Mouse (Mus musculus): ENCODE data around the gene Abhd8.
A peak's percentile ranks its signal among the peaks of the same experiment; 100 is the strongest.

The Abhd8 gene

DNA sequence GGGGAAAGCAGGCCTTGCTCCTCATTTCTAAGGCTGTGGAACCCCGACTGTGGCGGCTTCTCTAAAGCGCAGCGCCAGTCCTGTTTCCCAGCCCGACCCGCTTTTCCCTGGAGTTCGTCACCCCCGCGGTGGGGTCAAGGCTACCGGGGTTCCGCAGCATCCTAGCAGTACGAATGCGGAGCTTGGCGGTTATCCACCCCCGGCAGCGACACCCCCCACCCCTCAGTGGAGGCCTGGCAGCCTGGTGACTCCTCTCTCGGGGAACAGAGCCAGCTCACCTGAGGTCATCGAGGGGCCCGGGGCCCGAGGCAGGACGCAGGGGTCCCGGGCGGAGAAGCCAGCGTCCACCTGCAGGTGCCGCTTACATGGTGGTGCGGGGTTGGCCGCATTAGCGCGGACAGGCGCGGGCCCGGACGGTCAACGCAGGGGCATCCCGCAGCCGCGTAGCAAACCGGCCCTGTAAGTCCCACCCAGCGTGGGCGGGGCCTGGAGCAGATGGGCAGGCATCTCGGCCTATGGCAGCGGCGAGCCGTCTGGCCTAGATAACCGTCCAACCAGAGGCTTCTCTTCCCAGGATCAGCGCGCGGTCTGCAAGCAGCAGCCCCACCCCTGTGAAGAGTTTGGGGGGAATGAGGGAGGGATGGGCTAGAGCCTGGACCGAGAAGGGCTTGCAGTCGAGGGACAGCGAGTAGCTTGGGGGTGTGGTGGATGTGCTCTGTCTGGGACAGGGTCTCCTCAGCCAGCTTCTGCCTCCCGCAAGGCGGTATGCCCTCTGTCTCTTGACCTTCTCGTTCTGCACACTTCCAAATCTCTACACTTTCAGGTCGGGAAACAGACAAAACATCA lies at the start of gene Abhd8:
Abhd8 (minus strand) TSS at position 468 of the 846 bp plus-strand sequence.
- DNase-seq (ENCODE audit: low read depth) = peak; percentile 92

DNA sequence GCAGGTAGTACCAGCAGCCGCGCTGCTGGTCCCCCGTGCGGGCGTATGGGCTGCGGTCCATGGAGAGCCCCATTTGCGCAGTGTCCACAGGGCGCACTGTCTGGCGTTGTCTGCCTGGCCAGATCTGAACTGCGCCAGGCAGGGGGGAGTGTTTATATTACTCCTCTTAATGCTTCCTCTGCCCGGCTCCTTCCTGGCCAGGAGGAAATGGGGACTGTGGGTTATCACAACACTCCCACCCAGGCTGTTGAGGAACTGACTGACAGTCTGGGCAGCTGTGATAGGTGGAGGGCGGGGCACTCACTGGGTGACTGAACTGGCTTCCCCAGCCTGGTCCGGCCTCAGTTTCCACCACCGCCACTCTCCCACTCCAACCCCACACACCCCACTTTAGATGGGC lies 48.2 kb upstream of the Abhd8 start, which contains the start of gene Plvap:
Plvap (minus strand) TSS at position 109 of the 400 bp plus-strand sequence.
- peak; percentile 64 for DNase-seq (ENCODE audit: low read depth)

DNA sequence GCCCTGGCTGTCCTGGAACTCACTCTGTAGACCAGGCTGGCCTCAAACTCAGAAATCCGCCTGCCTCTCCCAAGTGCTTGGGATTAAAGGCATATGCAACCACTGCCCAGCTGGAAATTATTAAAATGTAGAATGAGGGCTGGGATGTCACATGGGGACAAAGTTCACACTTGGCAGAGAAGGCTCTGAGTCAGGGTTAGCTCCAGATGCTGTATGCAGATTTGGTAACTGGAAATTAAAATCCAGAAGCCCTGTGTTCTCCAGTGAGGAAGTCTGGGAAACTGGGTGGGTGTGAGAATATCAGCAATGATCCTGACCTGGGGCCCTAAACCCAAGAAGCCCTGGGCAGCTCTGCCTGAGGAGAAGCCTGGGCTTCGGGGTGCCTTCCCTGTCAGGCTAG lies 45.9 kb upstream of the Abhd8 start:
- DNase-seq (ENCODE audit: low read depth) = no peak

DNA sequence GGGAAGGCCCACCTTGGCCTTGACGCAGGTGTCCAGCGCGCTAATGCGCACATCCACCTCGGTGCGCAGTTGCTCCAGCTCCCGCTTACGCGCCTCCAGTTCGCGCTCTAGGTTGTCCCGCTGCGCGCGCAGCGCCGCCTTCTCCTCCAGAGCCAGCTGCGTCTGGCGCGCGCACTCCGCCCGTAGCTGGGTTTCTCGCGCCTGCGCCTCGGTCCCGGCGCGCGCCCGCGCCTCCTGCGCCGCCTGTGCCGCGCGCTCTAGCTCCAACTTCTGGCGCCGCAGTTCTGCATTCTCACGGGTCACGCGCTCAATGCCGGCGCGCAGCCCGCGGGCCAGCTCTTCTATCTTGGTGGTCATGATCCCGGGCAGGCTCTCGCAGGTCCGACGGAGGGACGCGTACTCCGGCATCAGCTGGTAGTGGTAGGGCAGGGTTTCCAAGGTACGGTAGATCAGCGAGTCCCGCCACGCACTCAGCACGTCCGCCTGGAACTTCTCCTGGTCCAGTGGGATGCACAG lies 44.2 kb upstream of the Abhd8 start:
- peak; percentile 63 for DNase-seq (ENCODE audit: low read depth)

DNA sequence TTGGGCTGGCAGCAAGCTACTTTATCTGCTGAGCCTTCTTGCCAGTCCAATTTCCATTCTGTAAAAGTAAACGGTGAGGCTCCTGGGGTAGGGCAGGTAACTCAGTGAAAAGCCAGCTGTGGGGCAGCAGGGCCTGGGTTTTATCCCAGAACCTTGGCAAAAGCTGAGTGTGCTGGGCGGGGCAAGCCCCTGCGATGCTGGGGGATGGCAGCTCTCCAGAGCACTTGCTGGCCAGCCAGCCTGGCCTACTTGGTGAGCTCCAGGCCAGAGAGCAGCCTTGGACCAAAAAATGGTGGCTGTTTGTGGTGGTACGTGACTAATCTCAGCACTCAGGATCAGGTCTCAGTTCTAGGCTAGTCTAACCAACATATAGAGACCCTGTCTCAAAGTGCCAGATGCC lies 42.5 kb upstream of the Abhd8 start:
- no peak for DNase-seq (ENCODE audit: low read depth)

DNA sequence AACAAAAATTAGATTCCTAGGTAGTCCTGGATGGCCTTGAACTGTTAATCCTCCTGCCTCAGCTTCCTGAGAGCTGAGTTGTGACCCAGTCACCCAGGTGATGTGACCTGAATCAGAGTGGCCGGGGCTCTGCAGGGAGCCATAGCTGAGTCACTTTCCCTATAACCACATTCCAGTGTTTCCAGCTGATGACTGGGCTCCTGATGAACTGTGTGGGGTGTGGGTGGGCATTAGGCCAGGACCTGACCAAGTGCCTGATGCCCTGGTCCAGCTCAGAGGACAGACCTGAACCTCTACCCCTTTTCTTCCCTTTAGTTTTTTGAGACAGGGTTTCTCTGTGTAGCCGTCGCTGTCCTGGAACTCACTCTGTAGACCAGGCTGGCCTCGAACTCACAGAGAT lies 41.9 kb upstream of the Abhd8 start:
- no peak for DNase-seq (ENCODE audit: low read depth)

DNA sequence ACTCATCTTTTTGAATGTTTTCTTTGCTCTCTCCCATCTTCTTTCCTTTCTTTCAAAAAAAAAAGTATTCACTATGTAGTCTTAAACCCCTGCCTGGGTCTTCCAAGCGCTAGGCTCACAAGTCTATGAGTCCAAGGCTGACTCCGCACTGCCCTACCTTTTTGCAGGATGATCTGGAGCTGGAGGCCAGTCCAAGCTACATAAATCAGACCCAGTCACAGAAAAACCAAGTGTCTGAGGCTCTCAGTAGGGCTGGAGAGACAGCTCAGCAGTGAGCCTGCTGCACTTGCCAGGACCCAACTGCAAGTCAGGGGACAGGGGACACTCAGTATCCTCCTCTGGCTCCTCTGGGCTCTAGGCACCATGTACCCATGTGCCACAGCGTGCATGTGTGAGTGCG lies 40.9 kb upstream of the Abhd8 start:
- no peak for DNase-seq (ENCODE audit: low read depth)

DNA sequence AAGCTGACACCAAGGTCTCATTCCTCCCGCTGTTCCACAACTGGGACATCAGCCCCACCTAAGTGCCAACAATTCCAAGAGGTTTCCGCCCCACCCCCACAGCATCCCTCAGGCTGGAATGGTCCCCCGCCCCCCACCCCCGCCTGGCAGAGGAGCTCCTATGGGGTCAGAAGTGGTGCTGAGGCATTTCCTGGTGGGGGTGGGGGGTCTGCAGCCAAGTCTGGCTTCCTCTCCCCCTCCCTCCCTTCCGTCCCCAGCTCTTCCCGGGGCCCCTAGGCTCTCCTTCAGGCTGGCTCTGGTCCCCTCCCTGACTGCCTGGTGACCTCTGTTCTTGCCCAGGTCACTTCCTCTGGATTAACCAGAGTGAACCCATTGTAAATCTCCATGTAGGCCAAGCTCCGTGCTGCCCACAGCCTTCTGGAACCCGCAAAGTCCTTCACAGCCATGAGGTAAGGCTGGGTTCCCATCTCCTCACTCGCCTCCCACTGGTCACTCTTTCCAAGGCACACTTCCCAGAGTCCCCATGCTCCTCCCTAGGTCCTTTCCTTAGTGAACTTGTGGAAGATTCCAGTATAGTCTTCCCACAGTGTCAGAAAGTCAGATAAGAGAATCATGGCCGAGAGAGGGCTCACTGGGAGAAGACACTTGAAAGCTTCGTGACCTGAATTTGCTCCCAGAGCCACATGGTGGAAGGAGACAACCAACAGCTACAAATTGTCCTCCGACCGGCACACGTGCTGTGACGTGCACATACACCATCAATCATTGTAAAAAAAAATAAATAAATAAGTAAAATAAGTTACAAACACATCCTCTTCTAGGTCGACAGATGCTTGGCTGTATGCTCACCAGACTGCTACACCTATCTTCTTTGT lies 35.6 kb upstream of the Abhd8 start:
- DNase-seq (ENCODE audit: low read depth) = no peak

DNA sequence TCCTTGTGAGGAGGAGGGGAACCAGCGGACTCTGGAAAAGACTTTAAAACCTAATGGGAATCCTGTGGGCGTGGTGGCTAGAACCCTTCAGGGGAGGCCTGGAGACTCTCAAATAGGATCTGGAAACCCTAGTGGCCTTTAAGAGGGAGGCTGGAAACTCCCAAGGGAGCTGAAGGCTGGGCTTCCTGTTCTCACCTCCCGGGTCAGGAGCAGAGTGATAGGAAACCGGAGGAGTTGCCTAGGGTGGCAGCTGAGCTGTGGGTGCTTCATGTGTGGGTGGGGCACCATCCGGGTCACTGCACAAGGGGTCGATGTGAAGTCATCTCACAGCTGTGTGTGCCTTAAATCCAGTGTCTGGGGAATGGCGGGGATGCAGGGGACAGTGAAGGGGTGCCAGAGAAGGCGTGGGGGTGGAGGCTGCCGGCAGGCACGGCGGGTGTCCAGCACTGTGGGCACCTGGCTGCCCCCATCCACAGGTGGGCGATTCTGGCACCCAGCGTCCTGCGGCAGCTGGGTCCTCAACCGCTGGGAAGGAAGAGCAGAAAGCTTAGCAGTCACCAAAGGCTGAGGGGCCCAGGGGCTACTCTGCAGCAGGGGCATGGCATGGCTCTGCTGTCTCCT lies 34.5 kb upstream of the Abhd8 start:
- no peak for DNase-seq (ENCODE audit: low read depth)

DNA sequence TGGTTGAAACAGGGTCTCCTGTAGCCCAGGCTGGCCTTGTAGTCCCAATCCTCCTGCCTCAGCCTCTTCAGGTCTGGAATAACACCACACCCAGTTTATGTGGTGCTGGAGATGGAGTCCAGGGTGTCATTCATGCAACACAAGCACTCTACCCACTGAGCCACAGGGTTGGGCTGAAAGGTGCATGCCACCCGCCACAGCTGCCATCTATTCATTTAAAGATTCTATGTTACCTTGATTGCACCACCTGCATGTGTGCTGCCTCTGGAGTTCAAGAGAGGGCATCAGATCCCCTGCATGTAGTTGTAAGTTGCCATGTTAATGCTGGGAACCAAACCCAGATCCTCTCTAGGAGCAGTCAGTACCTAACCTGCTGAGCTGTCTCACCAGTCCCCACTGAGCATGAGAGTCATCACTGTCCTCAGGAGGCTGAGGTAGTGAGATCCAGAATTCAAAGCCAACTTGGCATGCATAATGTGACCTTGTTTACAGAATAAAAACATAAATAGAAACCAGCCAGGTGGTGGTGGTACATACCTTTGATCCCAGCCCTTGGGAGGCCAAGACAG lies 33.7 kb upstream of the Abhd8 start:
- DNase-seq (ENCODE audit: low read depth) = no peak

DNA sequence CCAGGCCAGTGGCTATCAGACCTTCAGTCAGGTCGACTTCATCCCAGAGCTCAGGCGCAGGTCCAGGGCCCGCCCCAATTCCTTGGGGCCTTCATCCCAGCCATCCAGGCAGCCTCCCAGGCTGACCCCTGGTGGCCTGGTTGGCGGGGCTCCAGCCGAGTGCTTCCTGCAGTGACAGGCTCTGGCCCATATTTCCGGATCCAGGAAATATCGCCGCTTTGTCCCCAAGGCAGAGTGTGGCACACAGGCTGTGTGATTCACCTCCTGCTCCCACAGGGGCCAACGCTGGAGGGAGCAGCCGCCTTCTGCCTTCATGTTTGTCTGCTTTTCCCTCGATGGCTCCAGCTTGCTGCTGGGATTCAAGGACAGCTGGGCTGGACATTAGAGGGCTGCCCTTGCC lies 33.0 kb upstream of the Abhd8 start:
- DNase-seq (ENCODE audit: low read depth) = no peak

DNA sequence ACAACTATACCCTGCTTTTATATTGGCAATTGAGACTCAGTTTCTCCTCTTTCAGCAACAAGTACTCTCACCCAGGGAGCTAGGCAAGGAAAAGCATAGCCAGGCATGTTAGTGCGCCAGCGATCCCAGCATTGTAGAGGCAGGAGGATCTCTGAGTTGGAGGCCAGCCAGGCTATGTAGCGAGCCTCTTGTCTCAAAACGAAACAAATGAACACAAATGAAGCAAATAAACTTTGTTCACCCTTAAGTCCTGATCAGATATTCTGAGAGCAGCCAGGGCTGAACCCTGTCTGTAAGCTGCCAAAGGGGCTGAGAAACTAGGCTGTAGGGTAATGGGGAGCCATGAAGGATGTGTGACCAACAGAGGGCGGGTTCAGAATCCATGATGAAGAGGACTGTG lies 32.4 kb upstream of the Abhd8 start:
- DNase-seq (ENCODE audit: low read depth) = no peak

DNA sequence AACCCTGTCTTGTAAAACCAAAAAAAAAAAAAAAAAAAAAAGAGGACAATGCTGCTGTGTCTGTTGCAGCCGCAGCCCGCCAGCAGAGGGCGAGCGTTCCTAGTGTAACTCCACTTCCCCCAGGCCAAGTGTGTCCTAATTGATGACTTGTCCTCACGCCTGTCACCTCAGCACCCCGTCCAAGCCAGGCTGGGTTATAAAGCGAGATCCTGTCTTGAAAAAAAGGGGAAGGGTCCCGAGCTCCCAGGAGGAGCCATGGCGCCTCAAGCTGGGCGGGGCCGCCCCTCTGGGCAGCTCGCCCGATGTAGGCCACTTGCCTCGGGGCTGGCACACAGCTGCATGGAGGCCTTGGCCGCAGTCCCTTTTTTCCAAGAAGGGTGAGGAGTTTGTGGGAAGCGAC lies 31.6 kb upstream of the Abhd8 start:
- peak; percentile 67 for DNase-seq (ENCODE audit: low read depth)

DNA sequence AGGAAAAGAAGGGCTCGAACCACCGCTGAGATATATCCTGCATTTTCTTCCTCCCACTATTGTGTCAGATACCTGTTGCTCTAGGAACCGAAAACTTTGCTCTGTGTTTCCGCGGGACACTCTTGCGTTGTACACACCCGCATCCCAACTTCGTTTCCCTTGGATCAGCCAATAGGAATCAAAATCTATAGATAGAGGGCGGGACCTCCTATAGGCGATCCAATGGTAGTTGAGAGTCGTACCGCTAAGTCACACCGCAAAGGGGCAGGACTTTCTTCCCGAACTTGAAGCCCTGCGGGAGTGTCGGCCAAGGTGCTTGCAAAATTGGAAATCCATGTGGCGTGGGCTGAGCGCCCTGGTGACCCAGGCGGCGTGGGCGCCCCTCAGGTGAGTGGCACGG lies 25.0 kb upstream of the Abhd8 start:
- peak; percentile 98 for DNase-seq (ENCODE audit: low read depth)

DNA sequence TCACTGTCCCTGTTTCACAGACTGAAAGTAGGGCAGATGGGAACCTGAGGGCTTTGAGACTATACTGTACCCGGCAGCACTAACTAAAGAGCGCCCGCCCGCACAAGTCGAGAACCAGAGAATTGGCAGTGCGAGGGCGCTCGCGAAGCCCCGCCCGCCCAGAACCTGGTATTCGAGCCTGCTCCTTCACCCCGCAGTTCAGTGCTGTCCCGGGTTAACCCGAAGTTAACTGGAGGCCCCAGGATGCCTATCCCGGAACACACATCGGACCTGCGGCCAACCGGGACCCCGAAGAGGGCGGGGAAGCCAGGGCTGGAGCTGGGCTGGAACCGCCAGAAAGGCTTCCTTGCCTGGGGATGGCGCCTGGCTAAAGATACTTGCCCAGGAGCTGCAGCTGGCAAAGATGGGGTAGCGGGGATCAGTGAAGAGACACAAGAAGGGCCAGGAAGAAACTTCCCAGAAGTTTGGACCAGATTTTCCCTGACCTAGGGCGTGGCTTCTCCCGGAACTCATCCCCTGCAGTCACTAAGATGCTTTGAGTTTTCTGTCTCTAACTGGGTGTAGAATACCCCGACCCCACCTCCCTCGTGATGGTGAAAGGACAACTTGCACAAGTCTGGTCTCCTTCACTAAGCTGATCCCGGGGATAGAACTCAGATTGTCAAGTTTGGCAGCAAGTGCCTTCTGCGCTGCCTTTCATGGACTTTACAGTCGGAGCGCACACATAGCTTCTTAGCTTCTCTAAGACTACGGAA lies 24.4 kb upstream of the Abhd8 start, which contains the start of gene Gtpbp3:
Gtpbp3 (plus strand) TSS at position 413 of the 755 bp plus-strand sequence.
- no peak for DNase-seq (ENCODE audit: low read depth)

DNA sequence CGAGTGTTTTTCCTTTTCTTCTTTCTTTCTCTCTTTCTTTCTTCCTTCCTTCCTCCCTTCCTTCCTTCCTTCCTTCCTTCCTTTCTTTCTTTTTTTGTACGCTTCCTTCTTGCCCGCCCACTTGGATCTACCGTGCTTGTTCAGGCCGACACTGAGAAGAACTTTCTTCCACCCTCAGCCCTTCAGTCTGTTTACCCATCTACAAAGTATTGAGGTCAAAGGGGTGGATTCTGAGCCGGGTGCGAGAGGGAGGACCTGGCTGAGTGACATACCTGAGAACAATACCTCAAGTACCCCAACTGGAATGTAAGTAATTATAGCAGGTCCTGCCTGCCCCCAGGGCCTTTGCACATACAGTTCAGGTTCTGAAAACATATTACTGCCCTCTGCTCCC lies 22.7 kb upstream of the Abhd8 start:
- DNase-seq (ENCODE audit: low read depth) = no peak

DNA sequence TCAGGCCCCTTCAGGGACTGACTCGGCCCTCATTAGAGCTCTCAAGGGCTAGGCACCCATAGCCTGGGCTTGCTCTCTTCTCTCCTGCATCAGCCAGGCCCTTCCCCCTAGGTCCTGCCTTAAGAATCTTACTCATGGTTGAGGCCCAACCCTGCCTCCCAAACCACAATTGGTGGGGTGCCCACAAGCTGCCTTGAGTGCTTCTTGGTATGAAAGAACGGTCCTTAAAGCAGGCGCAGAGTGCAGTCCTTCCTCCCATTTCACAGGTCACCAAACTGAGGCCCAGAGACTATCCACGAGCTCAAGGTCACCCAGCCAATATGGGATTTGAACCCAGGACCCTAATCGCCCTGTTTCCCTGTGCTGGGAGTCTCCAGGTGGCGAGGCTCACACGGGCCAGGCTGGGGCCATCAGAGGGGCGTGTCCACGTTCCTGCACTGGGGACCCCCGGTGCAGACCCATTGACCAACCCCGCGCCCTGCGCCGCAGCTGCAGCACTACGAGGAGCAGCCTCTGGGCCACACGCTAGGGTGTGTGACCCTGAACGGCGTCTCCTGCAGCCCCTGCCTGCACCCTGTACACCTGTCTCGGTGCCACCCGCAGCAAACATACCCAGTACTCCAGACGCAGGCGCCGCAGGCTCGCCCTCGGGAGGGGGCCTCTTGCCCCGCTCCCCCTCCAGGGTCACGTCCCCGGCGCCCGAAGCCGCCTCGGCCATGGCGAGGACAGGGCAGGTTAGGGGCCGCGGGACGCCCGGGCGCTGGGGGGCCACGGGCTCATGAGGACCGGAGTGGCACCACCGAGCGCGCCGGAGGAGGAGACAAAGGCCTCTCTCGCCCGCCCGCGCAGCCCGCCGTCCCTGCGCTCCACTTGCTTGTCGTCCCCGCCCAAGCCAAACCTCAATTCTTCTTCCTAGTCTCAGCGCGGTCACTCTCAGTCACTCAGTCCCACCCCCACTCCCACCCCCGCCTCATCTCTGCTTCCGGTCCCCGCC lies 22.0 kb upstream of the Abhd8 start, which contains the start of gene Ano8:
Ano8 (minus strand) TSS at position 822 of the 994 bp plus-strand sequence.
- no peak for DNase-seq (ENCODE audit: low read depth)

DNA sequence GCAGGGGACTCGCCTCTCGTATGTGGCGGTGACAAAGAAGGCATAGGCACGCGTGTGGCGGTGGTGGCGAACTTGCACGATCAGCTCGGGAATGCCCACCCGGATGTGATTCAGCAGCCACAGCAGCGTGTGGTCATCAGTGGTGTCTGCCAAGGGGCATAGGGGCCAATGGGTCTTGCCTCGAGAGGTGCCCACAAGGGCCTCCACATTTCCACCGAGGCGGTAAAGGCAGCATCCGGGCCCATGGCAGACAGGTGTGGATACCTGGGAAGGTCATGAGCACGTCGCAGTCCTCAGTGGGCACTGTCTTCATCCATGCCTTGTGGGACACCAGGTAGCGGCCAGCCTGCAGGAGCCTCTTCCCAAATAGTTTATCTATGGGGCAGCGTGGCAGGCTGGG lies 21.3 kb upstream of the Abhd8 start:
- DNase-seq (ENCODE audit: low read depth) = no peak

DNA sequence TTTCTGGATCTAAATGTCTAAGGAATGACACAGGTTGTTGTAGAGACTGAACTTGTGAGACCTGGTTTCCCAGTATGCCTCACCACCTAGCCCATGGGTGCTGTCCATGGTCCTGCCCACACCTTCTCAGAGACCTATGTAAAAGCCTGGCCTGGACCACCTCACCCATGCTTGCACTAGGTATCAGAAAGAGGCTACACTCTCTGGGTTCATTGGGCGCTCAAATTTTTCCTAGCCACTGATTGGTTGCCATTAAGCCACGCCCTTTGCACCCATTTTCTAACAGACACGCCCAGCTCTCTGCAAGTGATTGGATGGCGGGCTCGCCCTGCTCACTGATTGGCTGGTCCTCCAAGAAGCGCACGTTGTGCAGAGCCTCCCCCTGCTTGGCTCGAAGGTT lies 20.5 kb upstream of the Abhd8 start:
- DNase-seq (ENCODE audit: low read depth) = peak; percentile 78

DNA sequence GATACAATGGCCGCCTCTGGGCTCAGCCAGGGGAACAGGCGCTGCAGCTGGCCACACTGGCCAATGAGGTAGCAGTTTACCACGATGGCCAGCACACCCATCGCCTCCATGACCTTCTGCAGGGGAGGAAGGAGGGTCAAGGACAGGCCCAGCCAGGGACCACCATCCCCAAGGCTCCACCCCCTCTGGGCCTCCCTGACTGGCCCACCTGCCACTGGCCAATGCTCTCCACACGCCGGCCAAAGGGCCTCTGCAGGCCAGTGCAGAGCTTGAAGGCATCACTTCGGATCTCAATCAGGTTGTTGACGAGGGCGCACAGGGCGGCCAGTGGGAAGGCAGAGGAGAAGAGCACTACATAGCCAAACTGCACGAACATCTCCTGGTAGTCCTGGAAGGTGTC lies 15.5 kb upstream of the Abhd8 start:
- DNase-seq (ENCODE audit: low read depth) = no peak

All from c-Kit-positive CD71-positive TER-119-negative erythroid progenitor cells, embryonic 14.5 days (primary cell).